31 mouse cellular contexts compared by ENCODE assay signal in genomic region chr17:86915540-86915939, GRCm38 (mm10). TPM values are rescaled to one million over a fixed set of nuclear protein-coding genes. Genes with fewer than 3 reads are reported as not detected.
A peak's percentile ranks its signal among the peaks of the same experiment; 100 is the strongest.
DNase-seq lines count a peak whose midpoint lies in the region; ATAC-seq and TF ChIP-seq lines count a peak whose summit lies in the region.
"Had no signal": no experiment of that assay in that cellular context is flagged by ENCODE, and none has a peak within 500 bp of the region (broad histone marks: within the 10 kb centered on the region; RNA-seq: fewer than 3 reads in every experiment).

No protein-coding gene starts in this region.

- H3K4me3 ChIP-seq in intestine, postnatal 0 days (ENCODE audit: low read depth, low read length), result no peak overlapping the region
- H3K4me3 ChIP-seq in intestine, embryonic 15.5 days (replicated peaks), result no peak overlapping the region
- no peak overlapping the region for H3K4me3 ChIP-seq in lung, postnatal 0 days (ENCODE audit: low read depth, low read length)
- H3K4me3 ChIP-seq in ES-Bruce4 (ENCODE audit: low read depth, low read length), result no peak overlapping the region
- H3K4me3 ChIP-seq in bone marrow, adult 2 months (replicated peaks; ENCODE audit: control insufficient read depth, low read depth, low read length), result no peak overlapping the region
- no peak overlapping the region for H3K4me3 ChIP-seq in gastrocnemius, adult 2 months
- H3K4me3 ChIP-seq: embryonic facial prominence, embryonic 12.5 days; erythroblast, embryonic 14.5 days; heart, embryonic 15.5 days; limb, embryonic 13.5 days; neural tube, embryonic 13.5 days had no signal

- H3K9ac ChIP-seq in intestine, postnatal 0 days (ENCODE audit: low read depth, low read length), result no peak overlapping the region
- H3K9ac ChIP-seq in intestine, embryonic 15.5 days, result no peak overlapping the region
- H3K9ac ChIP-seq in lung, postnatal 0 days (replicated peaks; ENCODE audit: low read depth), result no peak overlapping the region
- no peak overlapping the region for H3K9ac ChIP-seq in ES-Bruce4 (ENCODE audit: low read depth, poor library complexity, severe bottlenecking)
- H3K9ac ChIP-seq: embryonic facial prominence, embryonic 12.5 days; heart, embryonic 15.5 days; limb, embryonic 13.5 days; neural tube, embryonic 13.5 days had no signal

- no peaks in the 10 kb centered on the region for H3K9me3 ChIP-seq in intestine, postnatal 0 days (ENCODE audit: control insufficient read depth)
- no peaks in the 10 kb centered on the region for H3K9me3 ChIP-seq in intestine, embryonic 15.5 days
- H3K9me3 ChIP-seq in lung, postnatal 0 days (ENCODE audit: low read length), result no peaks in the 10 kb centered on the region
- H3K9me3 ChIP-seq in ES-Bruce4 (replicated peaks; ENCODE audit: control insufficient read depth, insufficient read depth, low read length, poor library complexity, severe bottlenecking), result no peaks in the 10 kb centered on the region
- H3K9me3 ChIP-seq: embryonic facial prominence, embryonic 12.5 days; heart, embryonic 15.5 days; neural tube, embryonic 13.5 days had no signal

- no peaks in the 10 kb centered on the region for H3K27me3 ChIP-seq in intestine, postnatal 0 days (replicated peaks; ENCODE audit: control insufficient read depth, insufficient read depth, low read length)
- H3K27me3 ChIP-seq in intestine, embryonic 15.5 days (replicated peaks), result no peaks in the 10 kb centered on the region
- no peaks in the 10 kb centered on the region for H3K27me3 ChIP-seq in lung, postnatal 0 days (replicated peaks; ENCODE audit: insufficient read depth, low read length)
- no peaks in the 10 kb centered on the region for H3K27me3 ChIP-seq in ES-Bruce4 (ENCODE audit: control insufficient read depth, insufficient read depth, low read length, poor library complexity, severe bottlenecking)
- H3K27me3 ChIP-seq: embryonic facial prominence, embryonic 12.5 days; heart, embryonic 15.5 days; limb, embryonic 13.5 days; neural tube, embryonic 13.5 days had no signal

- no peaks in the 10 kb centered on the region for H3K4me1 ChIP-seq in intestine, postnatal 0 days (replicated peaks; ENCODE audit: control insufficient read depth, insufficient read depth, low read length)
- H3K4me1 ChIP-seq in intestine, embryonic 15.5 days (replicated peaks), result no peaks in the 10 kb centered on the region
- H3K4me1 ChIP-seq in lung, postnatal 0 days (ENCODE audit: insufficient read depth, low read depth, low read length), result no peaks in the 10 kb centered on the region
- H3K4me1 ChIP-seq in ES-Bruce4 (ENCODE audit: control insufficient read depth, insufficient read depth, low read length), result no peaks in the 10 kb centered on the region
- no peaks in the 10 kb centered on the region for H3K4me1 ChIP-seq in bone marrow, adult 2 months (ENCODE audit: control insufficient read depth, insufficient read depth, low read length)
- H3K4me1 ChIP-seq: embryonic facial prominence, embryonic 12.5 days; heart, embryonic 15.5 days; limb, embryonic 13.5 days; neural tube, embryonic 13.5 days had no signal

- intact Hi-C loops in gastrocnemius, adult 2 months (cut with DNase I), result no loop called here

- no peak for TF ChIP-seq EP300 in lung, postnatal 0 days (IDR thresholded peaks at IDR 0.05)
- no peak for TF ChIP-seq EP300 in ES-Bruce4 (IDR thresholded peaks at IDR 0.05; ENCODE audit: insufficient read depth, low read depth, low read length)

- peak; percentile 49 for TF ChIP-seq CTCF in intestine, postnatal 0 days (IDR thresholded peaks at IDR 0.05; ENCODE audit: low read depth)
- TF ChIP-seq CTCF in lung, postnatal 0 days (IDR thresholded peaks at IDR 0.05), result peak; percentile 25; the same call in 1 of the 2 replicates
- TF ChIP-seq CTCF in ES-Bruce4 (IDR thresholded peaks at IDR 0.05; ENCODE audit: low read depth, low read length), result peak; percentile 78
- TF ChIP-seq CTCF in bone marrow, adult 2 months (IDR thresholded peaks at IDR 0.05; ENCODE audit: control insufficient read depth, insufficient read depth, low read length), result peak; percentile 19; the same call in 1 of the 2 replicates
- no peak; the same call in 1 of the 2 replicates for TF ChIP-seq CTCF in gastrocnemius, adult 2 months (IDR thresholded peaks at IDR 0.05)

- H3K4me2 ChIP-seq in intestine, postnatal 0 days (replicated peaks; ENCODE audit: low read depth), result no peak overlapping the region
- no peak overlapping the region for H3K4me2 ChIP-seq in intestine, embryonic 15.5 days (replicated peaks)
- no peak overlapping the region for H3K4me2 ChIP-seq in lung, postnatal 0 days (replicated peaks; ENCODE audit: low read depth, low read length)
- H3K4me2 ChIP-seq: embryonic facial prominence, embryonic 12.5 days; heart, embryonic 15.5 days; limb, embryonic 13.5 days; midbrain, embryonic 11.5 days; neural tube, embryonic 13.5 days had no signal

- TF ChIP-seq POLR2A in ES-Bruce4 (IDR thresholded peaks at IDR 0.05; ENCODE audit: insufficient read depth, low read length), result no peak
- TF ChIP-seq POLR2A in bone marrow, adult 2 months (IDR thresholded peaks at IDR 0.05; ENCODE audit: borderline replicate concordance, control insufficient read depth, low read depth, low read length), result no peak

- H3K27ac ChIP-seq in intestine, postnatal 0 days (ENCODE audit: low read depth, low read length), result no peak overlapping the region
- H3K27ac ChIP-seq in intestine, embryonic 15.5 days, result no peak overlapping the region
- H3K27ac ChIP-seq in lung, postnatal 0 days (ENCODE audit: low read length), result no peak overlapping the region
- H3K27ac ChIP-seq in ES-Bruce4 (ENCODE audit: insufficient read depth, low read length), result no peak overlapping the region
- no peak overlapping the region for H3K27ac ChIP-seq in bone marrow, adult 2 months (ENCODE audit: control insufficient read depth, insufficient read depth, low read depth, low read length, poor library complexity)
- no peak overlapping the region for H3K27ac ChIP-seq in gastrocnemius, adult 2 months
- H3K27ac ChIP-seq: embryonic facial prominence, embryonic 12.5 days; heart, embryonic 15.5 days; limb, embryonic 13.5 days; neural tube, embryonic 13.5 days had no signal

- DNase-seq in lung, postnatal 0 days (ENCODE audit: low spot score), result no peak
- no peak for DNase-seq in lung, adult 18-20 months
- DNase-seq in gastrocnemius, adult 2 months, result no peak
- no peak for DNase-seq in cerebellum, adult 9-10 months
- DNase-seq: adrenal gland, postnatal 10 days; cerebellum, postnatal 10 days; gastrocnemius, postnatal 25 days; kidney, adult 8-10 months; lung, postnatal 4 days had no signal

- H3K36me3 ChIP-seq in intestine, postnatal 0 days (ENCODE audit: control insufficient read depth, insufficient read depth), result no peaks in the 10 kb centered on the region
- H3K36me3 ChIP-seq in intestine, embryonic 15.5 days, result no peaks in the 10 kb centered on the region
- no peaks in the 10 kb centered on the region for H3K36me3 ChIP-seq in lung, postnatal 0 days (ENCODE audit: insufficient read depth, low read length)
- no peaks in the 10 kb centered on the region for H3K36me3 ChIP-seq in ES-Bruce4 (ENCODE audit: control insufficient read depth, insufficient read depth, low read length, poor library complexity, severe bottlenecking)
- H3K36me3 ChIP-seq: embryonic facial prominence, embryonic 12.5 days; heart, embryonic 15.5 days; limb, embryonic 13.5 days; neural tube, embryonic 13.5 days had no signal

- 74% methylated on average over 4 of the region's 4 CpGs for WGBS in intestine, postnatal 0 days
- WGBS in intestine, embryonic 15.5 days, result 79% methylated on average over 4 of the region's 4 CpGs
- 77% methylated on average over 4 of the region's 4 CpGs for WGBS in lung, postnatal 0 days
- WGBS in bone marrow, adult 2 months, result 72% methylated on average over 4 of the region's 4 CpGs

- ATAC-seq in intestine, postnatal 0 days, result no peak
- no peak for ATAC-seq in intestine, embryonic 15.5 days
- ATAC-seq in lung, postnatal 0 days, result no peak
- ATAC-seq: activated CD4-positive, CD25-positive, alpha-beta regulatory T cell, adult 4 months; forebrain, embryonic 14.5 days had no signal

RNA-seq across cellular contexts. Expression of gene Tmem247, which starts 1.6 kb away (rescaled TPM):
- polyA plus RNA-seq in intestine, postnatal 0 days (2015; fragmentation: Nextera tagmentation; extraction: Ambion mirVana), result not detected in 2 replicates
- polyA plus RNA-seq in intestine, embryonic 15.5 days (2015; fragmentation: Nextera tagmentation; extraction: Ambion mirVana), result not detected in 2 replicates
- not detected in 2 replicates for polyA plus RNA-seq in lung, postnatal 0 days (2015; fragmentation: Nextera tagmentation; extraction: Ambion mirVana)
- polyA plus RNA-seq in ES-Bruce4 (2011; ENCODE audit: insufficient read depth, insufficient read length, low read depth, missing spikeins), result not detected in 2 replicates
- polyA plus RNA-seq in bone marrow, adult 2 months (2011; ENCODE audit: insufficient read depth, insufficient read length, low replicate concordance, missing spikeins), result not detected in 2 replicates
- not detected for total RNA-seq in gastrocnemius, adult 2 months (2021)
- total RNA-seq: adrenal gland, postnatal 10 days; gastrocnemius, postnatal 25 days; heart, adult 8-10 months; hematopoietic stem cell, adult 5-6 weeks; layer of hippocampus, postnatal 25 days; left cerebral cortex, postnatal 14 days had no signal
- polyA plus RNA-seq: activated CD4-positive, CD25-positive, alpha-beta regulatory T cell, adult 4 months; brain, embryonic 14.5 days; C2C12; embryonic facial prominence, embryonic 12.5 days; erythroblast, embryonic 14.5 days; forebrain, embryonic 14.5 days; heart, embryonic 15.5 days; large intestine, adult 2 months; limb, embryonic 13.5 days; liver, embryonic 16.5 days; midbrain, embryonic 11.5 days; neural tube, embryonic 13.5 days; stomach, embryonic 14.5 days; thymus, postnatal 0 days had no signal

RNA-seq across cellular contexts. Expression of gene Atp6v1e2, which starts 32.2 kb away (rescaled TPM):
- polyA plus RNA-seq in intestine, postnatal 0 days (2015; fragmentation: Nextera tagmentation; extraction: Ambion mirVana), result not detected in 2 replicates
- not detected in 2 replicates for polyA plus RNA-seq in intestine, embryonic 15.5 days (2015; fragmentation: Nextera tagmentation; extraction: Ambion mirVana)
- not detected in 2 replicates for polyA plus RNA-seq in lung, postnatal 0 days (2015; fragmentation: Nextera tagmentation; extraction: Ambion mirVana)
- polyA plus RNA-seq in ES-Bruce4 (2011; ENCODE audit: insufficient read depth, insufficient read length, low read depth, missing spikeins), result 0.48 TPM in 1 of 2 replicates, not detected in the other
- not detected in 2 replicates for polyA plus RNA-seq in bone marrow, adult 2 months (2011; ENCODE audit: insufficient read depth, insufficient read length, low replicate concordance, missing spikeins)
- total RNA-seq in gastrocnemius, adult 2 months (2021), result not detected
- total RNA-seq: adrenal gland, postnatal 10 days; gastrocnemius, postnatal 25 days; heart, adult 8-10 months; hematopoietic stem cell, adult 5-6 weeks; left cerebral cortex, postnatal 14 days had no signal
- polyA plus RNA-seq: activated CD4-positive, CD25-positive, alpha-beta regulatory T cell, adult 4 months; brain, embryonic 14.5 days; C2C12; embryonic facial prominence, embryonic 12.5 days; erythroblast, embryonic 14.5 days; forebrain, embryonic 14.5 days; large intestine, adult 2 months; limb, embryonic 13.5 days; liver, embryonic 16.5 days; neural tube, embryonic 13.5 days; stomach, embryonic 14.5 days; thymus, postnatal 0 days had no signal

RNA-seq across cellular contexts. Expression of gene Rhoq, which starts 47.3 kb away (rescaled TPM):
- 7.3 and 7.6 TPM in 2 replicates for polyA plus RNA-seq in intestine, postnatal 0 days (2015; fragmentation: Nextera tagmentation; extraction: Ambion mirVana)
- 11.2 and 11.6 TPM in 2 replicates for polyA plus RNA-seq in intestine, embryonic 15.5 days (2015; fragmentation: Nextera tagmentation; extraction: Ambion mirVana)
- 10.7 and 11.5 TPM in 2 replicates for polyA plus RNA-seq in lung, postnatal 0 days (2015; fragmentation: Nextera tagmentation; extraction: Ambion mirVana)
- polyA plus RNA-seq in ES-Bruce4 (2011; ENCODE audit: insufficient read depth, insufficient read length, low read depth, missing spikeins), result 42.1 and 47.1 TPM in 2 replicates
- 4.2 and 13.9 TPM in 2 replicates for polyA plus RNA-seq in bone marrow, adult 2 months (2011; ENCODE audit: insufficient read depth, insufficient read length, low replicate concordance, missing spikeins)
- 100 to 1,000 TPM; 168 to 172 TPM for total RNA-seq in gastrocnemius, adult 2 months (2021)
